Mouse (Mus musculus) heart, adult 2 months (tissue): Measurements from ENCODE around the gene Sh2b3.

ENCODE experiments used
- EP300 ChIP-seq: fragments of 200-500 bp; IDR thresholded peaks from 2 replicates; pipeline ENCODE4 v1.6.1; 2011; ENCODE audit warnings: low read depth, low read length, control low read depth; ENCODE audit not compliant: insufficient read depth
- POLR2A ChIP-seq: fragments of 200-500 bp; IDR thresholded peaks from 2 replicates; pipeline ENCODE4 v1.6.1; 2011; ENCODE audit warnings: mild to moderate bottlenecking, low read depth, low read length, control low read depth; ENCODE audit not compliant: insufficient read depth

DNA sequence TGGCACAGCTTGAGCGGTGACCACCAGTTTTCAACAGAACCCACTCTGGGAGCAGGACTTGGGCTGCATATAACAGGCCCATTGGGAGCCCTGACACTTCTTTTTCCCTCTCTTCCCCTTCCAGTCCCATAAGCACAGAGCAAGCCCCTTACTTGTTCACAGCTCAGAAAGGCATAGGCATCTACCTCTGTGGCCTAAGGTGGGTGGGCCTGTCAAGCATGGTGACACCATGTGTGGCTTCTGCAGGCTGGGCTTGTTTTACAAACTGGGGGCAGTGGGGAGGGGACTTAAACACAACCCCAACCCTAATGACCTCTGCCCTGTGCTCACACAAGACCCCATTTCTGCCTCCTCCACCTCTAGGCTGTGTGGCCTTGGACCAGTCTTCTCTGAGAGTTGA is 13.8 kb downstream of the Sh2b3 start:
- TF ChIP-seq POLR2A = no peak
- no peak for TF ChIP-seq EP300
